Mouse (Mus musculus) heart, adult 2 months (tissue): ENCODE measurements around the gene Eda. TPM values are rescaled to one million over a fixed set of nuclear protein-coding genes. Genes with fewer than 3 reads are reported as not detected.
"Not testable (repeated sequence)": the region's sequence is repeated elsewhere in the genome, so short reads cannot be mapped to it uniquely, and the experiment has no call there.

Source experiments
- DNase-seq, 2 experiments: peaks; one replicate each; pipeline ENCODE4 v3.0.0; 2021
- H3K27ac ChIP-seq: fragments of 200-600 bp; 2 replicates; pipeline ENCODE4 v1.8.1; 2022
- H3K27me3 ChIP-seq: fragments of 200-500 bp; 2 replicates; pipeline ENCODE4 v1.6.1; 2012; ENCODE audit warnings: mild to moderate bottlenecking, low read length, inconsistent platforms, mixed read lengths; ENCODE audit not compliant: control insufficient read depth, insufficient read depth
- H3K36me3 ChIP-seq: fragments of 200-500 bp; 2 replicates; pipeline ENCODE4 v1.6.1; 2012; ENCODE audit warnings: low read length, inconsistent platforms; ENCODE audit not compliant: control insufficient read depth, insufficient read depth
- H3K4me1 ChIP-seq: fragments of 200-500 bp; 2 replicates; pipeline ENCODE4 v1.6.1; 2011; ENCODE audit warnings: low read length; ENCODE audit not compliant: control insufficient read depth, insufficient read depth
- H3K4me3 ChIP-seq: fragments of 200-600 bp; 2 replicates; pipeline ENCODE4 v1.8.1; 2022
- H3K79me2 ChIP-seq: fragments of 200-500 bp; replicated peaks from 2 replicates; pipeline ENCODE4 v1.6.1; 2012; ENCODE audit warnings: mild to moderate bottlenecking, inconsistent platforms, low read length, moderate library complexity, mixed read lengths; ENCODE audit not compliant: control insufficient read depth, insufficient read depth
- H3K9ac ChIP-seq: fragments of 200-500 bp; 2 replicates; pipeline ENCODE4 v1.6.1; 2012; ENCODE audit warnings: low read depth, mild to moderate bottlenecking, control low read depth, inconsistent platforms, low read length, mixed read lengths
- CTCF ChIP-seq: fragments of 200-600 bp; IDR thresholded peaks from 2 replicates; pipeline ENCODE4 v1.8.1; 2022; ENCODE audit warnings: antibody characterized with exemption, mild to moderate bottlenecking, moderate library complexity
- EP300 ChIP-seq: fragments of 200-500 bp; IDR thresholded peaks from 2 replicates; pipeline ENCODE4 v1.6.1; 2011; ENCODE audit warnings: low read depth, low read length, control low read depth; ENCODE audit not compliant: insufficient read depth
- POLR2A ChIP-seq: fragments of 200-500 bp; IDR thresholded peaks from 2 replicates; pipeline ENCODE4 v1.6.1; 2011; ENCODE audit warnings: mild to moderate bottlenecking, low read depth, low read length, control low read depth; ENCODE audit not compliant: insufficient read depth
- WGBS: fragments of 180-500 bp; shearing (Covaris S2); methylation state at CpG from one replicate; pipeline ENCODE4 v1.1.7; 2018; 5-methylcytosine and 5-hydroxymethylcytosine counted together
- intact Hi-C: fragments of 180-260 bp; cut with DNase I; formaldehyde crosslinking; loops from one replicate; pipeline ENCODE4 v1.15.1; 2025
- microRNA-seq, 2 experiments: library from miRNA; unstranded; fragments of <30 nt; microRNA quantifications; one replicate each; pipeline ENCODE4 v1.2.0; 2021
- polyA plus RNA-seq: library from polyadenylated mRNA; depleted of rRNA; stranded (reverse); fragments of >200 nt; gene quantifications from 2 replicates; pipeline ENCODE4 v1.2.3, GENCODE M21; 2012; rRNA removed
- total RNA-seq, 2 experiments: library from RNA; stranded (reverse); gene quantifications; 2 replicates each; pipeline ENCODE4 v1.2.3; 2021

Eda gene
- total and polyA plus RNA-seq, 3 experiments = 1.4 to 2.3 (median 1.7) TPM

DNA sequence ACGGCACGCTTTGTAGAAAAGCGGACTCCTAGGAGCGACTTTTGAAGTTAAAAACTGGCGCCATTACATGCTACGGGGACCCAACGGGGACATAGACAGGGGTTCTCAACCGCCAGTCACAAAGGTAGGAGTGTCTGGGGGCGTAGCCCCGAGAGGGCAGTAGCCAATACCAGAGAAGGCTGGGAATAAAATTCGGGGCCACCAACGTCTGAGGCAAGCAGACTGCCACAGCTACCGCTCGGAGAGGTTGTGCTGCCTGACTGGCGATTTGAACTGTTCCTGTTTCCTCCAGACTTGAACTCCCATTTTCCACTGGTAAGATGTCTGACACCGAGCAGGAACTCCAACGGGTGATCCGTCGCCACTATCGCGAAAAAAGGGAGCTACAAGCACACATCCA lies 453.3 kb downstream of the Eda start, which contains the start of gene Otud6a:
Otud6a (plus strand) TSS at position 321 of the 400 bp plus-strand sequence.
- Histone ChIP-seq H3K9ac (no peak within 1 kb of the TSS), H3K36me3 (no peaks in the 10 kb centered on the region), H3K4me3 (no peak within 1 kb of the TSS), H3K4me1 (no peaks in the 10 kb centered on the region), H3K27me3 (no peaks in the 10 kb centered on the region), H3K79me2 (no peaks in the 10 kb centered on the region), H3K27ac (no peak within 1 kb of the TSS)
- DNase-seq = no peak
- TF ChIP-seq CTCF (no peak), POLR2A (no peak), EP300 (no peak)
- 85% methylated on average over 21 of the region's 21 CpGs for WGBS
- intact Hi-C loops = no loop called here

DNA sequence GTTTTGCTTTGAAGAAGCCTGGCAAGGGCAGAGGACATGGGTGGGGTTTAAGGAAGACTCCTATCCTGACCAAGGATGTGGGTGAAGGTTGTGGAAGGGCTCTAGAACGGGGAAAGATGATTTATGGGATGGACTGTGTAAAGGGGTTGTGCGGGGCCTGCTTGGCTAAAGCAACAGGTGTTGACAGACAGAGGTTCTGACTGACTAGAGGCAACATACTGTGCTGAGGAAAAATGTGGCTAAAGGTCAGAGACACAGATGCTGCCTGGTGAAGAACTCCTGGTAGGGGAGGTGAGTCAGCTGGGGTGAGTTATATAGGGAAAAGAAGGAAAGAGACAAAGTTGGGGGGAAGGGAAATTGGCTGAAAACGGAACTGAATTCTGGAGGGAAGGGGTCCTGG lies 456.9 kb downstream of the Eda start:
- intact Hi-C loops = no loop called here
- WGBS = 64% methylated on average over 3 of the region's 3 CpGs
- H3K9ac ChIP-seq = no peak overlapping the region

DNA sequence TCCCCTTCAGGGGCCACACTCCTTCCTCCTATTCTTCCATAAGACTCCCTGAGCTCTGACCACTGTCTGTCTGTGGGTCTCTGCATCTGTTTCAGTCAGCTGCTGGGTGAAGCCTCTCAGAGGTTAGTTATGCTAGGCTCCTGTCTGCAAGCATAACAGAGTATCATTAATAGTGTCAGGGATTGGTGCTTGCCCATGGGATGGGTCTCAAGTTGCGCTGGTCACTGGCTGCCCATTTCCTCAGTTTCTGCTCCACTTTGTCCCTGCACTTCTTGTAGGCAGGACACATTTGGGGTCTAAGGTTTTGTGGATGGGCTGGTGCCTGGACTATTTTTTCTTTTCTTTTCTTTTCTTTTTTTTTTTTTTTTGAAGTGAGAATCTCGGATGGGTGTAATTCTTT lies 467.2 kb downstream of the Eda start, which contains the start of gene Awat2:
Awat2 (minus strand) TSS at position 101 of the 400 bp plus-strand sequence.
- H3K36me3 ChIP-seq, H3K27ac ChIP-seq, H3K4me1 ChIP-seq, DNase-seq, H3K79me2 ChIP-seq, H3K27me3 ChIP-seq, H3K4me3 ChIP-seq, H3K9ac ChIP-seq, intact Hi-C loops: not testable (repeated sequence)
- 77% methylated on average over 2 of the region's 2 CpGs for WGBS

More for the DNA sequence above, 456.9 kb downstream of the Eda start:
- Histone ChIP-seq H3K27me3 (no peaks in the 10 kb centered on the region), H3K4me3 (no peak overlapping the region), H3K79me2 (no peaks in the 10 kb centered on the region), H3K27ac (no peak overlapping the region), H3K4me1 (no peaks in the 10 kb centered on the region), H3K36me3 (no peaks in the 10 kb centered on the region)
- DNase-seq = no peak
- TF ChIP-seq EP300 (no peak), CTCF (no peak)

DNA sequence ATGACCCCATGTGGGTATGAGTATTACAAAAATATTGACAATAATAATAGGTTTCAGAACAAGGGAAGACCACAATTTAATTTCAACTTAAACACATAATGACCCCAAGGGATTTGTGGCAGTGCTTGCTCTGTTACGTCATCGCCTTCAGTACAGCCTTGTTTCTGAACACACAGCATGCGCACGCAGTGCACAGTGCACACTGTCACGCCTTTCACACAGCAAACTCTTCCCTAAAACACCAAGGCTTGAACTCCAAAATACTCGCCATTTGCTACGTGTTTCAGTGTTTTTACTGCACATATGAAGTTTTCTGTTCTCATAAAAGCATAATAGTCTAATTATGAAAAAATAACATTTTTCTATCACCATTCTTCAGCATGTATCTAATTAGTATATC lies 468.1 kb downstream of the Eda start:
- Histone ChIP-seq H3K36me3 (no peaks in the 10 kb centered on the region), H3K79me2 (no peaks in the 10 kb centered on the region), H3K27me3 (no peaks in the 10 kb centered on the region), H3K4me3 (no peak overlapping the region), H3K27ac (no peak overlapping the region), H3K9ac (no peak overlapping the region), H3K4me1 (no peaks in the 10 kb centered on the region)
- intact Hi-C loops = no loop called here
- no peak for DNase-seq
- WGBS = 89% methylated on average over 7 of the region's 7 CpGs
- no peak for TF ChIP-seq EP300
- TF ChIP-seq POLR2A = no peak
- TF ChIP-seq CTCF = no peak

Small RNA genes within 50 kb of the gene (microRNA-seq; reads per million reads assigned to microRNA genes)
- gene Mir676 = 1,493 to 1,730 reads per million in 2 experiments

Other genes starting within 250 kb of the Eda start
- gene Tmem28, start 154.6 kb upstream of the Eda start, total RNA-seq = not detected
- gene Tmem28, start 154.6 kb upstream of the Eda start, polyA plus RNA-seq = 0.06 TPM in 1 of 2 replicates, not detected in the other